Mouse (Mus musculus) stomach, embryonic 16.5 days (tissue): Measurements from ENCODE around the gene Pld5. TPM values are rescaled to one million over a fixed set of nuclear protein-coding genes. Genes with fewer than 3 reads are reported as not detected.

ENCODE experiments used
- ATAC-seq: fragments of 200-750 bp; cut with Nextera tagmentation; 2 replicates; pipeline ENCODE4 v1.8.0; 2017; ENCODE audit warnings: moderate number of reproducible peaks, moderate TSS enrichment; ENCODE audit not compliant: insufficient read depth, low FRiP score
- H3K27ac ChIP-seq: fragments of 300-500 bp; sonication (generic); 2 replicates; pipeline ENCODE4 v1.5.1; 2014; ENCODE audit warnings: low read length
- H3K27me3 ChIP-seq: fragments of 300-500 bp; sonication (generic); 2 replicates; pipeline ENCODE4 v1.6.1; 2014; ENCODE audit warnings: low read length, control low read depth, mixed read lengths; ENCODE audit not compliant: control insufficient read depth, insufficient read depth
- H3K36me3 ChIP-seq: fragments of 300-500 bp; sonication (generic); 2 replicates; pipeline ENCODE4 v1.6.1; 2014; ENCODE audit warnings: low read length; ENCODE audit not compliant: control insufficient read depth, insufficient read depth
- H3K4me1 ChIP-seq: fragments of 300-500 bp; sonication (generic); 2 replicates; pipeline ENCODE4 v1.6.1; 2014; ENCODE audit warnings: low read length, control low read depth, mixed read lengths; ENCODE audit not compliant: control insufficient read depth, insufficient read depth
- H3K4me2 ChIP-seq: fragments of 300-500 bp; sonication (generic); 2 replicates; pipeline ENCODE4 v1.6.1; 2014; ENCODE audit warnings: low read depth, low read length, mixed read lengths
- H3K4me3 ChIP-seq: fragments of 300-500 bp; sonication (generic); replicated peaks from 2 replicates; pipeline ENCODE4 v1.5.1; 2014; ENCODE audit warnings: mild to moderate bottlenecking, low read length
- H3K9ac ChIP-seq: fragments of 300-500 bp; sonication (generic); 2 replicates; pipeline ENCODE4 v1.6.1; 2014; ENCODE audit warnings: low read length
- H3K9me3 ChIP-seq: fragments of 300-500 bp; sonication (generic); replicated peaks from 2 replicates; pipeline ENCODE4 v1.6.1; 2016; ENCODE audit warnings: low read length, control low read depth; ENCODE audit not compliant: control insufficient read depth
- WGBS: fragments of 180-500 bp; shearing (Covaris S2); extraction: QIAGEN DNeasy Blood & Tissue Kit; methylation state at CpG from one replicate; pipeline ENCODE4 v1.1.7; 2014; 5-methylcytosine and 5-hydroxymethylcytosine counted together
- polyA plus RNA-seq: library from polyadenylated mRNA; unstranded; fragments of >200 nt; fragmentation: Nextera tagmentation; extraction: Ambion mirVana; gene quantifications from 2 replicates; pipeline ENCODE4 v1.2.1, GENCODE M21; 2015

Pld5 gene
- polyA plus RNA-seq, 1 experiment from 2014 or later, result 0.52 TPM

GRCm38 (mm10) chr1:176223196-176223595 lies 51.9 kb downstream of the Pld5 start:
- H3K27ac ChIP-seq, result no peak overlapping the region
- no peaks in the 10 kb centered on the region for H3K36me3 ChIP-seq
- H3K4me3 ChIP-seq, result no peak overlapping the region
- no peaks in the 10 kb centered on the region for H3K9me3 ChIP-seq
- no peaks in the 10 kb centered on the region for H3K27me3 ChIP-seq
- H3K4me2 ChIP-seq, result 0 out of 2 replicates have a peak overlapping the region, but pooled peaks have one; percentile 29
- 8% methylated on average over 12 of the region's 12 CpGs for WGBS
- ATAC-seq, result no peak
- no peaks in the 10 kb centered on the region for H3K4me1 ChIP-seq
- H3K9ac ChIP-seq, result no peak overlapping the region

DNA sequence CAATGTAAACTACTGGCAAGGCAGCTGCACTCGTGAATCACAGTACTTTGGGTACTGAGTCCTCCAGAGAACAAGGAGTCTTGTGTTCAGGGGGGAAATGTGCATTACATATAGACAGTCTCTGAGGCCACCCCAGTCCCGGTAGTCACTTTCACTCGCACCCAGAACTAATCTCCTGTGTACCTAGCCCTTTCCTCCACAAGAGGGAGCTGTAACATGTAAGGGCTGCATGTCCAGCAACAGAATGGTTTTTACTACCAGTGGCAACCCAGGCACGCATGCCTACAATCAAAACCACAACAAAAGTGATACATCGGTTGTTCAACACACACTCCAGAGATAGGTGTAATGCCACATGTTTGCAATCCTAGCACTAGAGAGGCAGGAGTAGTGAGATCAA lies 56.9 kb downstream of the Pld5 start:
- no peaks in the 10 kb centered on the region for H3K9me3 ChIP-seq
- no peaks in the 10 kb centered on the region for H3K36me3 ChIP-seq
- H3K4me3 ChIP-seq, result no peak overlapping the region
- H3K27ac ChIP-seq, result no peak overlapping the region
- no peak overlapping the region for H3K4me2 ChIP-seq
- 84% methylated on average over 5 of the region's 5 CpGs for WGBS
- ATAC-seq, result no peak
- no peaks in the 10 kb centered on the region for H3K27me3 ChIP-seq
- no peaks in the 10 kb centered on the region for H3K4me1 ChIP-seq
- H3K9ac ChIP-seq, result no peak overlapping the region

GRCm38 (mm10) chr1:176213645-176214221 lies 61.4 kb downstream of the Pld5 start:
- Histone ChIP-seq H3K9me3 (no peaks in the 10 kb centered on the region), H3K9ac (0 out of 2 replicates have a peak overlapping the region, but pooled peaks have one; percentile 29), H3K4me2 (peak overlapping the region; percentile 47), H3K4me1 (no peaks in the 10 kb centered on the region), H3K27ac (no peak overlapping the region), H3K27me3 (no peaks in the 10 kb centered on the region), H3K4me3 (peak overlapping the region; percentile 24; the same call in 1 of the 2 replicates), H3K36me3 (no peaks in the 10 kb centered on the region)
- ATAC-seq, result no peak
- 21% methylated on average over 17 of the region's 17 CpGs for WGBS

DNA sequence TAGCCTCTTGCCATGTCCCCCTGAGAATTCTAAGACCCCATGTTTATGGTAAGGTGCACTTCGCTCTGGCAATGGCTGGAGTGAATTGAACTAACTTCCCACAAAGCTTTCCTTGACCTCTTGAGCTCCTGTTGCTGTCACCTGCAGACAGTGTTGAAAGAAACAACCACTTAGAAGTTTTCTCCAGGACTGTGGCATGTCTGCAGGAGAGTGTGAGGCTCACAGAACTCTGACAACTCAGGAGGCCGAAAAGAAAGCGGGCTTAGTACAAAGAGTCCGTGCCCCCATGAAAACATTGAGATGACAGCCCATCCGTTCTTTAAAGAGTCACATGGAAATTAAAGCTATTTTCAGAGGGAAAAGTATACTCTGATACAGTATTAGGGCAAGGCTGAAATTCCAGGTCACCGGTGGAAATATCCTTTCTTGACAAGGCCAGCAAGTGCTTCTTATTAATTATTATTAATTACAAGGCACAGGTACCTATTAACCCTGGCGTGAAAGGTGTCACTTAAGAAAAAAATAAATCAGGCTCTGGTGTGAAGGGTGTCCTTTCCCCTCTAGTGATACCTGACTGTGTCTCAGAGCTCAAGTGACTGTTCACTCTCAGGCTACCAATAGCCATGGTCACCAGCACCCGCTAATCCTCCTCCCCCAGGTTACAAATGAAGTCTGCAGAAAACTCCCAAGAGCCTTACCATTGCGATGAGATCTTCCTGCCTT lies 62.0 kb downstream of the Pld5 start:
- ATAC-seq, result no peak
- Histone ChIP-seq H3K4me3 (peak overlapping the region; percentile 24; the same call in 1 of the 2 replicates), H3K9ac (0 out of 2 replicates have a peak overlapping the region, but pooled peaks have one; percentile 29), H3K4me2 (peak overlapping the region; percentile 47), H3K36me3 (no peaks in the 10 kb centered on the region), H3K27me3 (no peaks in the 10 kb centered on the region), H3K27ac (no peak overlapping the region), H3K9me3 (no peaks in the 10 kb centered on the region), H3K4me1 (no peaks in the 10 kb centered on the region)
- WGBS, result 52% methylated on average over 9 of the region's 9 CpGs

DNA sequence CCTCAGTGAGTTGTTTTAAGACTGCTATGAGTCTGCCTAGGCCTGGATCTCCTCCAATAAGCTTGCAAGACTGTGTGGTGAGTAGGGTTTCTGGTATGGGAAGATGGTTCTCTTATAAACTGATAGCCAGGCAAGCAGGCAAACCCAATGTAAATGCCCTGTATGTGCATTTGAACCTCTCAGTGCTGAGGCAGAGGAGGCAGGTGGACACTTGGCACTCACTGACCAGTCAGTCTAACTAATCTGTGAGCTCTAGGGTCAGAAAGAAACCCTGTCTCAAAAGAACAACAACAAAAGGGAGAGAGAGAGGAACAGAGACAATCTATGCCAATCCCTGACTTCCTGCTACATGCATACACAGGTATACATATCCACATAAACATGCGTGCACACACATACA lies 64.3 kb downstream of the Pld5 start:
- Histone ChIP-seq H3K27ac (no peak overlapping the region), H3K27me3 (no peaks in the 10 kb centered on the region), H3K9me3 (no peaks in the 10 kb centered on the region), H3K4me2 (no peak overlapping the region), H3K36me3 (no peaks in the 10 kb centered on the region), H3K4me3 (no peak overlapping the region), H3K9ac (no peak overlapping the region), H3K4me1 (no peaks in the 10 kb centered on the region)
- no peak for ATAC-seq
- 96% methylated on average over 1 of the region's 1 CpGs for WGBS

DNA sequence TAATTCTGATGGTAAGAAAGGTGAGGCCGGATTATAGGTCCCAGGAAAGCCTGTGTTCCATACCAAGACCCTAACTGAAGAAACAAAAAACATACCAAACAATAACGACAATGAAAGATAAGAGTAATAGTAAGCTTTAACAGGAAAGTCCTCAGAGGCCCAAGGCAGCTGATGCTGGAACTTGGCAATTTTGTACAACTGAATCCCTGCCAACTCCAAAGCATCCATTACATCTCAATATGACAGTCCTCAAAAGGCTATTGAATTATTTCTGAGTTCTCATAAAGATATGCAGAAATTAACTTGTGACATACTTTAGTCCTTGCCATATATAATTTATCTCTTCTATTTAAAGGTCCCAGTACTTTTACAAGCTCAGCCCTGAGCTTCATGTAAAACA lies 67.1 kb downstream of the Pld5 start:
- 85% methylated on average over 2 of the region's 2 CpGs for WGBS
- H3K27ac ChIP-seq, result no peak overlapping the region
- H3K9ac ChIP-seq, result no peak overlapping the region
- H3K4me2 ChIP-seq, result no peak overlapping the region
- H3K27me3 ChIP-seq, result no peaks in the 10 kb centered on the region
- no peaks in the 10 kb centered on the region for H3K4me1 ChIP-seq
- no peaks in the 10 kb centered on the region for H3K36me3 ChIP-seq
- H3K9me3 ChIP-seq, result no peaks in the 10 kb centered on the region
- H3K4me3 ChIP-seq, result no peak overlapping the region
- ATAC-seq, result no peak

DNA sequence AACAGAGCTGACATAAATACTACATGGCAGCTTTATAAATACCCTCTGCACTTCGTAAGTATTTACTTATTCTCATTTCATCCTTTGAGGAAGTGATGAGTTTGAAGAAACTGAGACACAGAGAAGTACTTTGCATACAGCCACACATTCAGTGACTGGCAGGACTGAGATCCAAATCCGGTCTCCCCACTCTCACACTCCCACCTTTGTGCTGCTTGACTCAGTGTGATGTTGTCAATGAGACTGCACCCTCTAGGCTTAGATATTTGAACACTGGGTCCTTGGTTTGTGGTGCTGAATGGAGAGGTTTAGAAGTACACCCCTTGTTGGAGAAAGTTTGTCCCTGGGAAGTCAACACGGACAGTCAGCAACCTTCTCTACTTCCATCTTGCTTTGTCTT lies 72.8 kb downstream of the Pld5 start:
- WGBS, result 60% methylated on average over 3 of the region's 3 CpGs
- H3K27ac ChIP-seq, result no peak overlapping the region
- H3K4me3 ChIP-seq, result no peak overlapping the region
- no peaks in the 10 kb centered on the region for H3K9me3 ChIP-seq
- H3K36me3 ChIP-seq, result no peaks in the 10 kb centered on the region
- no peak overlapping the region for H3K4me2 ChIP-seq
- H3K4me1 ChIP-seq, result no peaks in the 10 kb centered on the region
- H3K9ac ChIP-seq, result no peak overlapping the region
- no peak for ATAC-seq
- no peaks in the 10 kb centered on the region for H3K27me3 ChIP-seq

DNA sequence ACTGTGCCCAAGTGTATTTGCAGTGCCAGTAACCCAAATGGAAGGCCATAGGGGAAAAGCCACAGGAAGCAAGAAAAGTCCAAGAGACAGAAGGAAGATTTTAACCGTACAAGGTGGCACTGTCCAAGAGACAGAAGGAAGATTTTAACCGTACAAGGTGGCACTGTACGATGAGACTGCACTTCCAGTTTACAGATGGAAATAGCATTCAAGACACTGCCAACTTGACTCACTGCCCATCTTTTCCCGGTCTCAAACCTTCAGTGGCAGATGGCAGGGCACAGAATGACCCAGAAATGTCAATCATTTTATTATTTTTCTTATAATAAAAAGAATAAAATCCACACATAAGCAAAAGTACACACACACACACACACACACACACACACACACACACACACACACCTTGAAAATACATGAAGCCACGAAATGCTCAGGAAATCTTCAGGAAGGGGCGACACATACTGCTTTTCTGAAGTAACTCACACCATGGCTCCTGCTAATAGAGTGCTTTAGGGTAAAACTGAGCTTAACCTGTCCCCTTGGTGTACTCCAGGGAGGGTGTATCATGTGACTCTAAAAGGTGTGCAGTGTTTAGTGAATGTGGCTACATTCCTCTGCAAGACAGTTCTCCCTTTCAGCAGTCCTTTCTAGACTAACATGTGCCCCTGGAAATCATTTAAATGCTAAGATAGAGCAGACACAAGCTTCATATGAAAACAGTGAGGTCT lies 77.9 kb downstream of the Pld5 start:
- H3K36me3 ChIP-seq, result no peaks in the 10 kb centered on the region
- no peak overlapping the region for H3K9ac ChIP-seq
- ATAC-seq, result no peak
- WGBS, result 84% methylated on average over 6 of the region's 6 CpGs
- no peak overlapping the region for H3K4me3 ChIP-seq
- H3K4me1 ChIP-seq, result no peaks in the 10 kb centered on the region
- H3K4me2 ChIP-seq, result no peak overlapping the region
- H3K27ac ChIP-seq, result no peak overlapping the region
- H3K9me3 ChIP-seq, result no peaks in the 10 kb centered on the region
- H3K27me3 ChIP-seq, result no peaks in the 10 kb centered on the region

DNA sequence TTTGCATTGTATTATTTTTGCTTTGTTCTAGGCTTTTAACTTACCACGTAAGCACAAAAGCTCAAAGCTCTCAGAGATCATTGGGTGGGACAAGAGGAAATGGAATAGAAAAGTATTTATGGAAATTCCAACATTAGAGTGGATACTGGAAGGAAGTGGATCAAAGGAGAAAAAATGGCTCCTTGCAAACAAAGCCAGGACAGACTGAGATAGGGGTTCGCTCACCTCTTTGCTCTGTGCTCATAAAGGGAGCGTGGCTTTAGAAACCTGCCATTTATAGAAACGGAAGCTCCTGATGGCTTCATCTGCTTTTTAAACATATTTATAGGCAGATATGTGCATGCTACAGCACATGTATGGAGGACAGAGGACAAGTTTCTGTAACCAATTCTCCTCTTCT lies 78.8 kb downstream of the Pld5 start:
- Histone ChIP-seq H3K4me3 (no peak overlapping the region), H3K9me3 (no peaks in the 10 kb centered on the region), H3K36me3 (no peaks in the 10 kb centered on the region), H3K4me2 (no peak overlapping the region), H3K9ac (no peak overlapping the region), H3K4me1 (no peaks in the 10 kb centered on the region), H3K27me3 (no peaks in the 10 kb centered on the region), H3K27ac (no peak overlapping the region)
- WGBS, result 79% methylated on average over 4 of the region's 4 CpGs
- ATAC-seq, result no peak
